Mouse (Mus musculus) retina, postnatal 7 days (tissue): ENCODE measurements around the gene Mmadhc.

Experiments used
- DNase-seq: peaks from one replicate; pipeline ENCODE4 v3.0.0-alpha.2; 2012; ENCODE audit warnings: low read depth, low spot score

Mmadhc gene

DNA sequence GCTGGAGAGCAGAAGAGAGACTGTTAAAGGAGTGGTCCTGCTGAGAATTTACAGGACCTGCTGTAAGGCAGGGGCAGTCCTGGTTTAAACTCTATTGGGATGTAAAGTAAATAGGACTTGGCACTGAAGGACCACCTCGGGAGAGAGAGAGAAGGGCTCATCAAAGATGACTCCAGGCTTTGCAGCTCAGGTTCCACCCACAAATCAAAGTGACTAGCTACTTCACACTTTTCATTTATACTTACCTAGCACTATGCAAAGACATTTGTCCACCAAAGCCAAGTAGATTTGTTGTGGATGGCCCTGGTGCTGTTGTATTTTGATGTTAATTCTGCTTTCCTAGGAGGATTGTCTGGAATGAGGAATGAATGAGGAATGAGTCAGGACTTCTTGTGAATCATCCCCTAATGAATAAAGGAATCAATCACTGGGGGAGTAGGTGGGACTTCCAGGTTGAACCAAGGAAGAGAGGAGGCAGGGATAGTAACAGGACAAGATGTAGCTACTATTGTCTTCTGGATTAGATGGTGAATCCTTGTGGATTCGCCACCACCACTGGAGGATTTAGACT, 31.3 kb downstream of the Mmadhc start:
- DNase-seq = no peak

GRCm38 (mm10) chr2:50264059-50264458, 32.5 kb downstream of the Mmadhc start:
- no peak for DNase-seq

- DNase-seq = no peak
Observed at GRCm38 (mm10) chr2:50254955-50255354, 41.6 kb downstream of the Mmadhc start.

DNA sequence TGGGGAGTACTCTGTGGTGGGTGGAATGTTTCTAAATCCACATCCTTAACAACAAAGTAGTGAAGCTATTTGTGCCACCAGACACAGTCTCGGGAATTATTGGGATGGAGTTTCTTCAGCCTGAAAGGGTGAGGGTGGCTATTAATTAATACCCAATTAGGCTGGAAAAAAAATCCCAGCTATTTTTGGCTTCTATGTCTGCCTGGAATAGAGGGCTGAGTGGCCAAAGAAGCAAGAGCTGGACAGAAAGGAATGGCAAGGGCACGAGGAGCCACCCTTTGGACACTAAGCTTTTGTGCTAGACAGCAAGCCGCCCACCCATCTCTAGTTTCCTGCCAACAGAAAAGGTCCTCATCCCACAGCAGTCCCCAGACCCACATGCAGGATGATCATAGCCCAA, 48.0 kb downstream of the Mmadhc start:
- no peak for DNase-seq

GRCm38 (mm10) chr2:50233491-50233890, 63.1 kb downstream of the Mmadhc start:
- DNase-seq = no peak
